10 mouse cellular contexts compared by ENCODE assay signal in the genomic region with DNA sequence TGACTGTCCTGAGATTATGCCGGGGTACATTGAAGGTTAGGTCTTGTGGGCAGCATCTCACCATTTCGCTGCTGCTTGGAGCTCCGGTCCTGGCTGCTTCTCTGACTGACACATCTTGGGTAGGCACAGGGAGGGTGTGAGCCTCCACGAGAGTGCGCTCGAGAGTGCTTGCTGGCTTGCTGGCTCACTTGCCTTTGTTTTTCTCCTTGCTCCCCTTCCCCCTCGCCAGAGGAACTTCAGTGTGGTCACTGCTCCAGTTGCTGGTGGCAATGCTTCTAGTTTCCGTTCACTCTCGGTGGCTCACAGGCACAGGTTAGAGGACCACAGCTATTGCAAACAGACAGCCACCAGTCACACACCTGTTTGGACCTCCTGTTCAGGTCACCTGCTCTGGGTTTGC. TPM values are rescaled to one million over a fixed set of nuclear protein-coding genes. Genes with fewer than 3 reads are reported as not detected.
DNase-seq lines count a peak whose midpoint lies in the region; ATAC-seq lines count a peak whose summit lies in the region.
"Had no signal": no experiment of that assay in that cellular context is flagged by ENCODE, and none has a peak within 500 bp of the region (broad histone marks: within the 10 kb centered on the region; RNA-seq: fewer than 3 reads in every experiment).

No protein-coding gene starts in this region.

- no peak overlapping the region for H3K4me3 ChIP-seq in intestine, embryonic 16.5 days (ENCODE audit: low read length)
- H3K4me3 ChIP-seq in intestine, embryonic 15.5 days (replicated peaks) = no peak overlapping the region
- H3K4me3 ChIP-seq in neural tube, embryonic 15.5 days (replicated peaks) = no peak overlapping the region
- H3K4me3 ChIP-seq: embryonic facial prominence, embryonic 15.5 days; lung, embryonic 15.5 days had no signal

- no peaks in the 10 kb centered on the region for H3K9me3 ChIP-seq in intestine, embryonic 16.5 days (ENCODE audit: control insufficient read depth, low read length)
- no peaks in the 10 kb centered on the region for H3K9me3 ChIP-seq in intestine, embryonic 15.5 days
- no peaks in the 10 kb centered on the region for H3K9me3 ChIP-seq in neural tube, embryonic 15.5 days (replicated peaks)
- H3K9me3 ChIP-seq: embryonic facial prominence, embryonic 15.5 days; lung, embryonic 15.5 days had no signal

- no peak overlapping the region for H3K27ac ChIP-seq in intestine, embryonic 16.5 days (ENCODE audit: low read length)
- H3K27ac ChIP-seq in intestine, embryonic 15.5 days = no peak overlapping the region
- H3K27ac ChIP-seq in neural tube, embryonic 15.5 days (replicated peaks) = peak overlapping the region; percentile 77
- H3K27ac ChIP-seq: embryonic facial prominence, embryonic 15.5 days; lung, embryonic 15.5 days had no signal

- peak; percentile 72 to 75 for DNase-seq in cerebellum, postnatal 10 days
- peak; percentile 75 to 89 for DNase-seq in frontal cortex, postnatal 36 days (ENCODE audit: low spot score in 2 of 2)
- DNase-seq in left cerebral cortex, adult 9 months (ENCODE audit: low spot score in 2 of 2) = peak; percentile 60 to 90
- no peak for DNase-seq in urinary bladder, adult 18-20 months (ENCODE audit: low spot score in 2 of 2)
- no peak for DNase-seq in urinary bladder, postnatal 25 days (ENCODE audit: low spot score)

- H3K27me3 ChIP-seq in intestine, embryonic 16.5 days (replicated peaks; ENCODE audit: control insufficient read depth, insufficient read depth, low read length) = no peaks in the 10 kb centered on the region
- no peaks in the 10 kb centered on the region for H3K27me3 ChIP-seq in intestine, embryonic 15.5 days (replicated peaks)
- no peaks in the 10 kb centered on the region for H3K27me3 ChIP-seq in neural tube, embryonic 15.5 days (replicated peaks)
- H3K27me3 ChIP-seq: embryonic facial prominence, embryonic 15.5 days; lung, embryonic 15.5 days had no signal

- peaks cover 33% of the 10 kb centered on the region for H3K4me1 ChIP-seq in intestine, embryonic 16.5 days (ENCODE audit: control insufficient read depth, insufficient read depth, low read length)
- H3K4me1 ChIP-seq in intestine, embryonic 15.5 days (replicated peaks) = peaks cover 32% of the 10 kb centered on the region
- H3K4me1 ChIP-seq in neural tube, embryonic 15.5 days = peaks cover 15% of the 10 kb centered on the region

- ATAC-seq in intestine, embryonic 16.5 days = no peak
- ATAC-seq in intestine, embryonic 15.5 days = no peak
- ATAC-seq in neural tube, embryonic 15.5 days (ENCODE audit: low FRiP score) = no peak

- H3K9ac ChIP-seq in intestine, embryonic 16.5 days (ENCODE audit: low read depth, low read length) = peak overlapping the region; percentile 46; the same call in 1 of the 2 replicates
- H3K9ac ChIP-seq in intestine, embryonic 15.5 days = no peak overlapping the region
- no peak overlapping the region for H3K9ac ChIP-seq in neural tube, embryonic 15.5 days (replicated peaks)
- H3K9ac ChIP-seq: embryonic facial prominence, embryonic 15.5 days; lung, embryonic 15.5 days had no signal

- H3K36me3 ChIP-seq in intestine, embryonic 16.5 days (ENCODE audit: control insufficient read depth, insufficient read depth, low read length) = no peaks in the 10 kb centered on the region
- no peaks in the 10 kb centered on the region; the same call in 1 of the 2 replicates for H3K36me3 ChIP-seq in intestine, embryonic 15.5 days
- peaks cover 8% of the 10 kb centered on the region; the same call in 1 of the 2 replicates for H3K36me3 ChIP-seq in neural tube, embryonic 15.5 days
- H3K36me3 ChIP-seq: embryonic facial prominence, embryonic 15.5 days; lung, embryonic 15.5 days had no signal

- WGBS in intestine, embryonic 16.5 days = 68% methylated on average over 9 of the region's 9 CpGs
- 68% methylated on average over 9 of the region's 9 CpGs for WGBS in intestine, embryonic 15.5 days
- 63% methylated on average over 9 of the region's 9 CpGs for WGBS in neural tube, embryonic 15.5 days

- no peak overlapping the region for H3K4me2 ChIP-seq in intestine, embryonic 16.5 days (ENCODE audit: low read depth, low read length)
- H3K4me2 ChIP-seq in intestine, embryonic 15.5 days (replicated peaks) = no peak overlapping the region
- no peak overlapping the region for H3K4me2 ChIP-seq in neural tube, embryonic 15.5 days
- H3K4me2 ChIP-seq: embryonic facial prominence, embryonic 15.5 days; lung, embryonic 15.5 days had no signal

RNA-seq across cellular contexts. Expression of a gene that starts 43.3 kb away (rescaled TPM):
- polyA plus RNA-seq in intestine, embryonic 16.5 days (2015; fragmentation: Nextera tagmentation; extraction: Ambion mirVana) = 110 and 114 TPM in 2 replicates
- 91.1 and 97.2 TPM in 2 replicates for polyA plus RNA-seq in intestine, embryonic 15.5 days (2015; fragmentation: Nextera tagmentation; extraction: Ambion mirVana)
- 86.4 and 92.2 TPM in 2 replicates for polyA plus RNA-seq in neural tube, embryonic 15.5 days (2015; fragmentation: Nextera tagmentation; extraction: Ambion mirVana)

Comparison
In these comparisons a context has a peak if more than half of its experiments do, and no peak if none do; other contexts are left out.
1. DNase-seq: peak in cerebellum, postnatal 10 days (2 of 2), frontal cortex, postnatal 36 days (2 of 2) and left cerebral cortex, adult 9 months (2 of 2); none in urinary bladder, adult 18-20 months (0 of 2) and urinary bladder, postnatal 25 days (single experiment).